Mouse (Mus musculus): ENCODE measurements at regions not wholly inside any gene's neighbourhood (a gene's known extent, or its start where the extent isn't known, plus 50 kb on each side); places are given as distances from the start of the nearest gene placed in this dataset.
"Not testable (repeated sequence)": the region's sequence is repeated elsewhere in the genome, so short reads cannot be mapped to it uniquely, and the experiment has no call there.

DNA sequence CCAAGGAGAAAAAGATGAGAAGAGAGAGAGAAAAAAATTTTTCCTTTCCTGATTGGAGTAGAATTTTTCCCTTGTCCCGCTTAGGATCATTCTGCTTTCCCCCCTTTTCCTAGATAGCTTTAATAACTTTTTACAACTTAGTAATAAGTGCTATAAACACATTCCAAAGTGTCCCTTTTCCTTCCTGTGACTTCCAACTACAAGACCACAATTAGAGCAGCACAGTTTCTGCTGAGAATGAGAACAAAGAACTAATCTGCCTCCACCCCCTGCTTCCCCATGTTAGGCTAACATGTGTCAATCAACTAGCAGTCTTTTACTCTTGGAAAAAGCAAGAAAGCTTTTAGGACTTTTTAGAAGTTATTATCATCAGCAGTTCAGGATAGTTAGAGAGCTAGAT is 766.5 kb downstream of the Cdh10 start:
- Histone ChIP-seq H3K9me3 (ENCODE audit: low read length) (no peaks in the 10 kb centered on the region), H3K9ac (replicated peaks; ENCODE audit: low read length, poor library complexity, severe bottlenecking) (no peak overlapping the region), H3K4me2 (ENCODE audit: low read depth, low read length, poor library complexity, severe bottlenecking) (no peak overlapping the region), H3K4me1 (ENCODE audit: insufficient read depth, low read length) (no peaks in the 10 kb centered on the region), H3K27me3 (ENCODE audit: insufficient read depth, low read length) (no peaks in the 10 kb centered on the region), H3K4me3 (ENCODE audit: low read depth, low read length) (no peak overlapping the region), H3K36me3 (ENCODE audit: insufficient read depth, low read length) (no peaks in the 10 kb centered on the region), H3K27ac (ENCODE audit: low read depth, low read length) (no peak overlapping the region)
- DNase-seq (ENCODE audit: low spot score) (no peak), ATAC-seq (ENCODE audit: low FRiP score) (no peak)
- TF ChIP-seq CTCF (IDR thresholded peaks at IDR 0.05) = no peak
- 89% methylated on average over 1 of the region's 1 CpGs for WGBS

- no peaks in the 10 kb centered on the region for H3K27me3 ChIP-seq (ENCODE audit: insufficient read depth, low read length)
- no peak overlapping the region for H3K4me2 ChIP-seq (ENCODE audit: low read depth, low read length, poor library complexity, severe bottlenecking)
- no peaks in the 10 kb centered on the region for H3K36me3 ChIP-seq (ENCODE audit: insufficient read depth, low read length)
- no peak for ATAC-seq (ENCODE audit: low FRiP score)
- H3K9ac ChIP-seq (replicated peaks; ENCODE audit: low read length, poor library complexity, severe bottlenecking) = no peak overlapping the region
- no peak overlapping the region for H3K4me3 ChIP-seq (ENCODE audit: low read depth, low read length)
- H3K4me1 ChIP-seq (ENCODE audit: insufficient read depth, low read length) = no peaks in the 10 kb centered on the region
- 100% methylated on average over 2 of the region's 2 CpGs for WGBS
- H3K27ac ChIP-seq (ENCODE audit: low read depth, low read length) = no peak overlapping the region
- DNase-seq (ENCODE audit: low spot score) = no peak
- no peaks in the 10 kb centered on the region for H3K9me3 ChIP-seq (ENCODE audit: low read length)
- TF ChIP-seq CTCF (IDR thresholded peaks at IDR 0.05) = no peak
These were observed 775.0 kb downstream of the Cdh10 start for GRCm38 (mm10) chr15:19593746-19594145.

DNA sequence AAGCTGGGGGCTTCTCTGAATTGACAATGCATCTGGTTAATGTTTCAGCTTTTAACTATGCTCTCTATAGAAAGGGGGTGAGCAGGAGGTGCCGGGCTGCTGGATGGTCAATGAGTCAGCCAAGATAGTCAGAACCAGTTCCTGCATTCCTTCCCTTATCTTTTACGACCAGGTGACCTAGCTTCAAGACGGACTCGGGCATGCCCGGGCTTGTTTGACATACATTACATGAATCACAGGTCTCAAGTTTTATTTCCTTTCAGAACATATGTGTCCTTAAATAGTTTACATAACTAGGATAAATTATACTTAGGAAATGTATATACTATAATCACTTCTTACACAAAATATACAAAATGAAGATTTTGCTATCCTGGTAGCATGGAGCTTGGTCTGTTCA is 803.6 kb downstream of the Cdh10 start:
- not testable (repeated sequence) for H3K27ac ChIP-seq (ENCODE audit: low read depth, low read length); ATAC-seq (ENCODE audit: low FRiP score); H3K4me3 ChIP-seq (ENCODE audit: low read depth, low read length); H3K36me3 ChIP-seq (ENCODE audit: insufficient read depth, low read length); DNase-seq (ENCODE audit: low spot score); H3K9ac ChIP-seq (replicated peaks; ENCODE audit: low read length, poor library complexity, severe bottlenecking); H3K9me3 ChIP-seq (ENCODE audit: low read length); H3K4me2 ChIP-seq (ENCODE audit: low read depth, low read length, poor library complexity, severe bottlenecking); H3K4me1 ChIP-seq (ENCODE audit: insufficient read depth, low read length); H3K27me3 ChIP-seq (ENCODE audit: insufficient read depth, low read length)
- 96% methylated on average over 5 of the region's 5 CpGs for WGBS

- no peaks in the 10 kb centered on the region for H3K27me3 ChIP-seq (ENCODE audit: insufficient read depth, low read length)
- no peak overlapping the region for H3K27ac ChIP-seq (ENCODE audit: low read depth, low read length)
- ATAC-seq (ENCODE audit: low FRiP score) = no peak
- TF ChIP-seq CTCF (IDR thresholded peaks at IDR 0.05) = no peak
- H3K9me3 ChIP-seq (ENCODE audit: low read length) = no peaks in the 10 kb centered on the region
- no peak overlapping the region for H3K4me2 ChIP-seq (ENCODE audit: low read depth, low read length, poor library complexity, severe bottlenecking)
- no peaks in the 10 kb centered on the region for H3K4me1 ChIP-seq (ENCODE audit: insufficient read depth, low read length)
- no peak overlapping the region for H3K9ac ChIP-seq (replicated peaks; ENCODE audit: low read length, poor library complexity, severe bottlenecking)
- H3K36me3 ChIP-seq (ENCODE audit: insufficient read depth, low read length) = no peaks in the 10 kb centered on the region
- no peak for DNase-seq (ENCODE audit: low spot score)
- WGBS = 78% methylated on average over 6 of the region's 6 CpGs
- no peak overlapping the region for H3K4me3 ChIP-seq (ENCODE audit: low read depth, low read length)
These were observed 781.7 kb upstream of the Cdh12 start for GRCm38 (mm10) chr15:19667380-19667779.

DNA sequence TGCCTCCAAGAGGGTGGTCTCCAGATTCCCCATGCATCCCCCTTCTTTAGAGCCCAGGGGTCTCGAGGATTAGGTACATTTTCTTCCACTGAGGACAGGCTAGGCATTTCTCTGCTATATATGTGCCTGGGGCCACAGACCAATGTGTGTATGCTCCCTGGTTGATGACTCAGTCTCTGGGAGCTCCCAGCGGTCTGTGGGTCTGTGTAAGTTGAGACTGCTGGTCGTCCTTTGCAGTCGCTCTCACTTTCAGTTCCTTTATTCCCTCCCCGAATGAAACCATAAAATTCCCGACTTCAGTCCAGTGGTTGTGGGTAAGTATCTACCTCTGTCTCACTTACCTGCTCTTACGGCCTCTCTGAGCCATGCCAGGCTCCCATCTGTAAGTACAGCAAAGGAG is 773.5 kb upstream of the Cdh12 start:
- no peak overlapping the region for H3K4me3 ChIP-seq (ENCODE audit: low read depth, low read length)
- no peaks in the 10 kb centered on the region for H3K9me3 ChIP-seq (ENCODE audit: low read length)
- no peak overlapping the region for H3K9ac ChIP-seq (replicated peaks; ENCODE audit: low read length, poor library complexity, severe bottlenecking)
- ATAC-seq (ENCODE audit: low FRiP score) (no peak), DNase-seq (ENCODE audit: low spot score) (no peak)
- no peak for TF ChIP-seq CTCF (IDR thresholded peaks at IDR 0.05)
- WGBS = 87% methylated on average over 7 of the region's 7 CpGs
- H3K4me2 ChIP-seq (ENCODE audit: low read depth, low read length, poor library complexity, severe bottlenecking) = no peak overlapping the region
- no peak overlapping the region for H3K27ac ChIP-seq (ENCODE audit: low read depth, low read length)
- H3K4me1 ChIP-seq (ENCODE audit: insufficient read depth, low read length) = no peaks in the 10 kb centered on the region
- no peaks in the 10 kb centered on the region for H3K27me3 ChIP-seq (ENCODE audit: insufficient read depth, low read length)
- H3K36me3 ChIP-seq (ENCODE audit: insufficient read depth, low read length) = no peaks in the 10 kb centered on the region

GRCm38 (mm10) chr15:19687239-19687638 is 761.8 kb upstream of the Cdh12 start:
- Histone ChIP-seq H3K9ac (replicated peaks; ENCODE audit: low read length, poor library complexity, severe bottlenecking) (no peak overlapping the region), H3K36me3 (ENCODE audit: insufficient read depth, low read length) (no peaks in the 10 kb centered on the region), H3K9me3 (ENCODE audit: low read length) (no peaks in the 10 kb centered on the region), H3K4me3 (ENCODE audit: low read depth, low read length) (no peak overlapping the region), H3K27ac (ENCODE audit: low read depth, low read length) (no peak overlapping the region), H3K4me2 (ENCODE audit: low read depth, low read length, poor library complexity, severe bottlenecking) (no peak overlapping the region), H3K27me3 (ENCODE audit: insufficient read depth, low read length) (no peaks in the 10 kb centered on the region), H3K4me1 (ENCODE audit: insufficient read depth, low read length) (no peaks in the 10 kb centered on the region)
- 68% methylated on average over 2 of the region's 2 CpGs for WGBS
- DNase-seq (ENCODE audit: low spot score) (no peak), ATAC-seq (ENCODE audit: low FRiP score) (no peak)
- no peak for TF ChIP-seq CTCF (IDR thresholded peaks at IDR 0.05)

DNA sequence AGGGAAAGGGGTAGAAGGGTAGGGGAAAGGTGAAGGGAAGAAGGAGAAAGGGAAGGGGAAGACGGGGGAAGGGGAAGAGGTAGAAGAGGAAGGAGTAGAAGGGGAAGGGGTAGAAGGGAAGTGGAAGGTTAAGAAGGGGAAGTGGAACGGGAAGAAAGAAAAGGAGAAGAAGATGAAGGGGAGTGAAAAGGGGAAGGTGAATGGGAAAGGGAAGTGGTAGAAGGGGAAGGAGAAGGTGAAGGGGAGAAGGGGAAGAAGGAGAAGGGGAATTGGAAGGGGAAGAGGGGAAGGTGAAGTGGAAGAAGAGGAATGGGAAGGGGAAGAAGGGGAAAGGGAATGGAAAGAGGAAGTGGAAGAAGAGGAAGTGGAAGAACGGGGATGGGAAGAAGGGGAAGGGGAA is 737.3 kb upstream of the Cdh12 start:
- no peaks in the 10 kb centered on the region for H3K27me3 ChIP-seq (ENCODE audit: insufficient read depth, low read length)
- H3K27ac ChIP-seq (ENCODE audit: low read depth, low read length) = no peak overlapping the region
- H3K4me3 ChIP-seq (ENCODE audit: low read depth, low read length) = no peak overlapping the region
- DNase-seq (ENCODE audit: low spot score) (no peak), ATAC-seq (ENCODE audit: low FRiP score) (no peak)
- H3K4me1 ChIP-seq (ENCODE audit: insufficient read depth, low read length) = no peaks in the 10 kb centered on the region
- H3K36me3 ChIP-seq (ENCODE audit: insufficient read depth, low read length) = no peaks in the 10 kb centered on the region
- WGBS = 83% methylated on average over 3 of the region's 3 CpGs
- TF ChIP-seq CTCF (IDR thresholded peaks at IDR 0.05) = no peak
- no peak overlapping the region for H3K9ac ChIP-seq (replicated peaks; ENCODE audit: low read length, poor library complexity, severe bottlenecking)
- no peak overlapping the region for H3K4me2 ChIP-seq (ENCODE audit: low read depth, low read length, poor library complexity, severe bottlenecking)
- H3K9me3 ChIP-seq (ENCODE audit: low read length) = no peaks in the 10 kb centered on the region

Measured in midbrain, postnatal 0 days (tissue).